Mouse (Mus musculus) spleen, postnatal 36 days (tissue): Measurements from ENCODE around the gene Clpb.
A peak's percentile ranks its signal among the peaks of the same experiment; 100 is the strongest.
"Not testable (repeated sequence)": the region's sequence is repeated elsewhere in the genome, so short reads cannot be mapped to it uniquely, and the experiment has no call there.

Experiments used
- DNase-seq, 2 experiments: peaks; one replicate each; pipeline ENCODE4 v3.0.0; 2022; ENCODE audit warnings: low spot score in 2 of 2, mixed read lengths in 1 of 2

The Clpb gene

GRCm38 (mm10) chr7:101663514-101664159 lies at the start of gene Clpb:
Gene Clpb (plus strand): TSS chr7:101663633.
- DNase-seq: peak; percentile 93 to 94

DNA sequence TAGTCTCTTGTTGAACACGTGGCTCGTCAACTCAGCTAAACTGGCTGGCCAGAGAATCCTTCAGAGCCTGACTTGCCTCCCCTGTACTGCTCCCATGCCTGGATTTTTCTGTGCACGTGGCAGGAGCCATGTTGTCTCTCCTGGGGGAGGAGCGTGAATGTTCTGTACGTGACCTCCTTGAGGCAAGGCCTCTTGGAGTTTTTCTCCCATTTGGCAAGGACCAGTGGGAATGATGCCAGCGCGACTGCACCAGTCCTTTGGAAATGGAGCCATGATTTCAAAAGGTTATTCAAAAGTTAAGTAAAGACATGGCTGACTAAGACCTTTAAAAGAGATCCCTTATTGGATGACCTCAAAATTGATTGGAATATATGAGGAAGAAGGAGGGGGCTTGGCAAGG lies 48.0 kb upstream of the Clpb start:
- no peak for DNase-seq

DNA sequence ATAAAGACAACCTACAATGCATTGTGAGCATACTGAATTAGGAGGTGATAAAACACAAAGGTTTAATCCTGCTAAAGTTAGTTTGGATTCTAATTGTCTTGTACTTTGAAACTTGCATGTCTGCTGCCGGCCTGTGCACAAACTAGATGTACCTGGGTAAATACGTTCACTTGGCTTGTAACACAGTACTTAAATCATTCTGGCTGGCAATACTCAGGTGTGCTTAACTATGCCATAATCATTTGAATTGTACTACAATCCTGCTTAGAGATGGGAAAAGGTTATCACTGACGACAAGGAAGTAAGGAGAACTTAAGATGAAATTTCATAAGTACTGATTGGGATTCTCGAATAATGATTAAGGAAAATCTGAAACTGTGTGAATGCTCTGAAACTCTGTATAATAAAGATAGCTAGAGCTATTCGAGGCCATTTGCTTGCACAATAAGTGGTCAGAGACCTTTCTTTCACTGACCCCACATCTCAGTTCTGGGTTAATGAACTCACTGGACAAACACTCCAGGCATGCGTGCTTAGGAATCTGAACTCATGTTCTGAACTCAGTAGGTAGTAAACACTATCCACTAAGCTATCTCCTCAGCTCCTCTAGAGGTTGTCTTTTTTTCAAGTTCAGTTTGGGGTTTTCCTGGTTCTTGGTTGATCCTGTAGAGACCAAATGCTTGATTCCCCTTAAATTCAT lies 47.1 kb upstream of the Clpb start:
- DNase-seq: no peak

GRCm38 (mm10) chr7:101617438-101618165 lies 45.8 kb upstream of the Clpb start:
- no peak for DNase-seq

DNA sequence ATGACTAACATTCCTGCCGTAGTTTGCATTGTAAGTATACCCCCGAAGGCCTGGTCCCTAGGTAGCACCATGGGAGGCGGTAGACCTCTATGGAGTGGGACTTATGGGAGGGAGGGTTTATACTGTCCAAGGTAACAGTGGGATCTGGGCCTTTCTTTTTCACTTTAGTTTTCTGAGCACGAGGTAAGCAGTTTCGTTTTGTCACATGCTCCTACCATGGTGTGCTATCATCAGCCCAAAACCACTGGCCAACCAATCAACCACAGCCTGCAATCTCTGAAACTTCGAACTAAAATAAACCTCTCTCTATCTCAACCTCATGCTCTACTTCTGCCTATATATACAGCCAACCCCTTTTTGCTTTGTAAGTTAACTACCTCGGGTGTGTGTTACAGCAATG lies 45.2 kb upstream of the Clpb start:
- DNase-seq: no peak

DNA sequence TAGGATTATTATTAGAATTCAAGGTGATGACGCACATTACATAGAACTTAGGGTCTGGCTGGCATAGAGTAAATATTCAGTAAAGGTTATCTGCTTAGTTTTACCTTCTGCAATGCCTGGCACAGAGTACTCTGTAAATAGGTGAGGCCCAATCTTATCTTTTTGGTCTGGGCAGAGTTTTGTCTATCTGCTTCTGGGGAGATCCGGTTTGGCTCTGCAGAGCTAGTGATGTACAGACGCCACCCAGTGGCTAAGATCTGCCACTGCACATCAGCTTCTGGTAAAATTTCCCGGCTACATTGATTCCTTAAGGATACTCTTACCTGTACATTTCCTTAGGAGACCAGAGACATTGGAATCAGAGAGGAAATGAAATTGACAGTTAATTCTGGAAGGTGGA lies 43.1 kb upstream of the Clpb start:
- no peak for DNase-seq

- DNase-seq: not testable (repeated sequence)
Observed at GRCm38 (mm10) chr7:101621861-101622260, 41.6 kb upstream of the Clpb start.

- no peak for DNase-seq
Observed at GRCm38 (mm10) chr7:101624283-101624682, 39.1 kb upstream of the Clpb start.

- not testable (repeated sequence) for DNase-seq
Observed at GRCm38 (mm10) chr7:101627166-101627565, 36.3 kb upstream of the Clpb start.

DNA sequence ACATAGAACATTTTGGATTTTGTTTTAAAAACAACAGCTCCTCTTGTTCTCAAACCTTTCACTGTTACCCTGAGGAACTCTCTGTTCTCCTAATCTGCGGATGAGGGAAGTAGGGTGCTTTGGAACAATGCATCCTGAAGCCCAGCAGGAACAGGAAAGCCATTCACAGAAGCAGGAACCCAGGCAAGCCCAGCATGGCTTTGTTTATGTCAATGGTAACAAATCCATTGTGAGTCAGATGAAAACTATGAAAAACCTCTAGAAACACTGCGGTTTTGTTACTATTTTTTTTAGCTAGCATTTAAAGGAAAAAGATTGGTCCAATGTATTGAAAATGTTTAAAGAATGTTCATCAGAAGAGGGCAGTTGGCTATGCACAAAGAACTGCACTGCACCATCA lies 35.0 kb upstream of the Clpb start:
- DNase-seq: no peak

GRCm38 (mm10) chr7:101633629-101634177 lies 29.7 kb upstream of the Clpb start:
- no peak for DNase-seq

DNA sequence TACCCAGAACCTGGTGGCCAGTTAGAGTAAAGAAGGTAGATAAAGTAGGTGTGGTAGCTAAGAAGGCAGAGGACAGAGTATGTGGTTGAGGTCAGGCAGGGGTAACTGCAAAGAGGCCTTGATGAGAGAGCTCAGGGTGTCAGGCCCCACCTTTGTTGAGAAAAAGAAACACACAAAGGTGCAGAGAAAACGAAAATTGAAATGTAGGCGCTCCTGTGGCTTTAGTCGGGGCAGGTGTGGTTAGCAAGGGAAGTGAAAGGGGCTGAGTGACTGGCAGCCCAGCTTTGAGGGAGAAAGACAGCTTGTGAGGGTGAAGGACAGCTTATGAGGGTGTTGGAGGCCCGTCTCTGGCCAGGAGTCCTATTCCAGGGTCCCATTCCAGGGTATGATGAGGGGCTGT lies 28.9 kb upstream of the Clpb start:
- DNase-seq: peak; percentile 40

GRCm38 (mm10) chr7:101636056-101636455 lies 27.4 kb upstream of the Clpb start:
- DNase-seq: peak in 1 of 2 experiments; percentile 11

GRCm38 (mm10) chr7:101643879-101644278 lies 19.6 kb upstream of the Clpb start:
- DNase-seq: no peak

DNA sequence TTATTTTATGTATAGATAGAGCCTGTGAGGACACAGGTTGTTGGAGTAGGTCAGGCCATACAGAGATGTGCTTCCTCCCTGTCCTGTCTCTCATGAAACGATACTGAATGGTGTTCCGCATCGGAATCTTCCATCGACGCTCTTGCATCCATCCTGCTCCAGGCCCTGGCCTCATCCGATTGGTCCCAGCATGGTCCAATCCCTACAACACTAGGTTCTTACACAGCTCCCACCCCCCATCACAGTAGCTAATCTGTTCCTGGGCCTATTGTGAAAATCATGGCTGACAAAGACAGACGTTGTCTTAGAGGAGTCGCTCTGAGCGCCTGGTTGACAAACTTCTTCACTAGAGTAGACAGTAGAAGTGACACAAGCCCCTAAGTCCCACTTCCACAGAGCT lies 13.7 kb upstream of the Clpb start:
- DNase-seq: no peak

- DNase-seq: no peak
Observed at GRCm38 (mm10) chr7:101650565-101650964, 12.9 kb upstream of the Clpb start.

- DNase-seq: peak in 1 of 2 experiments; percentile 12
Observed at GRCm38 (mm10) chr7:101653681-101654209, 9.7 kb upstream of the Clpb start.

- DNase-seq: no peak
Observed at GRCm38 (mm10) chr7:101654936-101655335, 8.5 kb upstream of the Clpb start.

- DNase-seq: no peak
Observed at GRCm38 (mm10) chr7:101662006-101662405, 1.4 kb upstream of the Clpb start.

- DNase-seq: no peak
Observed at GRCm38 (mm10) chr7:101666581-101666980, 3.1 kb downstream of the Clpb start.

GRCm38 (mm10) chr7:101671601-101672280 lies 8.3 kb downstream of the Clpb start:
- no peak for DNase-seq

GRCm38 (mm10) chr7:101673497-101673896 lies 10.1 kb downstream of the Clpb start:
- DNase-seq: no peak
